Mouse (Mus musculus) kidney, adult 2 months (tissue): ENCODE measurements around the gene Ttc7b. TPM values are rescaled to one million over a fixed set of nuclear protein-coding genes. Genes with fewer than 3 reads are reported as not detected.

Experiments
- DNase-seq: peaks from one replicate; pipeline ENCODE4 v3.0.0; 2021
- H3K27ac ChIP-seq: fragments of 200-500 bp; 2 replicates; pipeline ENCODE4 v1.5.1; 2012; ENCODE audit warnings: low read depth, low read length, control low read depth, inconsistent platforms; ENCODE audit not compliant: insufficient read depth
- H3K27me3 ChIP-seq: fragments of 200-500 bp; replicated peaks from 2 replicates; pipeline ENCODE4 v1.6.1; 2012; ENCODE audit warnings: mild to moderate bottlenecking, moderate library complexity, low read length, inconsistent platforms; ENCODE audit not compliant: control insufficient read depth, insufficient read depth
- H3K36me3 ChIP-seq: fragments of 200-500 bp; 2 replicates; pipeline ENCODE4 v1.6.1; 2012; ENCODE audit warnings: mild to moderate bottlenecking, moderate library complexity, low read length, inconsistent platforms; ENCODE audit not compliant: control insufficient read depth, insufficient read depth
- H3K4me1 ChIP-seq: fragments of 200-500 bp; 2 replicates; pipeline ENCODE4 v1.6.1; 2011; ENCODE audit warnings: low read length; ENCODE audit not compliant: control insufficient read depth, insufficient read depth
- H3K4me3 ChIP-seq: fragments of 200-500 bp; 2 replicates; pipeline ENCODE4 v1.5.1; 2011; ENCODE audit warnings: mild to moderate bottlenecking, low read depth, low read length, control low read depth; ENCODE audit not compliant: insufficient read depth
- CTCF ChIP-seq: fragments of 200-500 bp; conservative IDR thresholded peaks from 2 replicates; pipeline ENCODE4 v1.5.1; 2011; ENCODE audit warnings: low read depth, mild to moderate bottlenecking, control low read depth, low read length, moderate library complexity, mixed read lengths; ENCODE audit not compliant: insufficient read depth, insufficient read length
- POLR2A ChIP-seq: fragments of 200-500 bp; IDR thresholded peaks from one replicate; pipeline ENCODE4 v1.6.1; 2011; ENCODE audit warnings: low read depth, low read length, control low read depth
- WGBS: fragments of 180-500 bp; shearing (Covaris S2); methylation state at CpG from one replicate; pipeline ENCODE4 v1.1.7; 2018; 5-methylcytosine and 5-hydroxymethylcytosine counted together
- polyA plus RNA-seq: library from polyadenylated mRNA; depleted of rRNA; stranded (reverse); fragments of >200 nt; gene quantifications from 2 replicates; pipeline ENCODE4 v1.2.3, GENCODE M21; 2012

Gene Ttc7b
- polyA plus RNA-seq, 1 experiment: 42.1 TPM

GRCm38 (mm10) chr12:100429414-100430114 is 91.1 kb downstream of the Ttc7b start:
- Histone ChIP-seq H3K4me3 (no peak overlapping the region), H3K27ac (no peak overlapping the region), H3K4me1 (0 out of 2 replicates have a peak, but pooled peaks cover 5% of the 10 kb centered on the region), H3K27me3 (no peaks in the 10 kb centered on the region), H3K36me3 (no peaks in the 10 kb centered on the region)
- DNase-seq: no peak
- 94% methylated on average over 6 of the region's 6 CpGs for WGBS
- TF ChIP-seq POLR2A (no peak), CTCF (no peak)

GRCm38 (mm10) chr12:100428183-100428582 is 92.4 kb downstream of the Ttc7b start:
- Histone ChIP-seq H3K4me3 (no peak overlapping the region), H3K27me3 (no peaks in the 10 kb centered on the region), H3K4me1 (0 out of 2 replicates have a peak, but pooled peaks cover 5% of the 10 kb centered on the region), H3K36me3 (no peaks in the 10 kb centered on the region), H3K27ac (no peak overlapping the region)
- no peak for DNase-seq
- TF ChIP-seq POLR2A: no peak
- TF ChIP-seq CTCF: no peak
- WGBS: 95% methylated on average over 4 of the region's 4 CpGs

DNA sequence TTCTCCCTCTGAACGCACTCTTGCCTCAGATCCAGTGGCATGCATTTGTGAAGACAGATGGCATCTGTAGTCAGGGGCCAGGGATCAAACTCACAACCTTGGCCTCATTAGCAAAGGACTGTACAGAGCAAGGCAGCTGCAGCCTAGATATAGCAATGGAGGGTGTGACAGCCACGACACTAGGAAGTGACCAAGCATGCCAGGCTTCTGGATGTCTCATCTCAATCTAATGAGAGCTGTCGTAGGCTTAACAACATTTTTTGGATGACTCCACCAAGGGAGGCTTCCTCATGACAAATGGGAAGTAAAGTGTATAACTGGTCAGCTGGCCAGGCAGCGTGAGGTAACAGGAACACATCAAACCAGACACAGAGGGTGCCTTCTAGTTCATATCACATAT is 94.4 kb downstream of the Ttc7b start:
- DNase-seq: no peak
- no peaks in the 10 kb centered on the region for H3K27me3 ChIP-seq
- WGBS: 52% methylated on average over 4 of the region's 4 CpGs
- H3K4me1 ChIP-seq: peaks cover 7% of the 10 kb centered on the region; the same call in 1 of the 2 replicates
- TF ChIP-seq POLR2A (no peak), CTCF (no peak)
- H3K27ac ChIP-seq: no peak overlapping the region
- no peak overlapping the region for H3K4me3 ChIP-seq
- H3K36me3 ChIP-seq: no peaks in the 10 kb centered on the region

- no peak overlapping the region for H3K4me3 ChIP-seq
- no peak for DNase-seq
- no peaks in the 10 kb centered on the region for H3K27me3 ChIP-seq
- H3K4me1 ChIP-seq: peaks cover 7% of the 10 kb centered on the region; the same call in 1 of the 2 replicates
- 92% methylated on average over 6 of the region's 6 CpGs for WGBS
- no peak overlapping the region for H3K27ac ChIP-seq
- TF ChIP-seq CTCF: no peak
- H3K36me3 ChIP-seq: no peaks in the 10 kb centered on the region
These were observed 95.6 kb downstream of the Ttc7b start for GRCm38 (mm10) chr12:100425028-100425427.

DNA sequence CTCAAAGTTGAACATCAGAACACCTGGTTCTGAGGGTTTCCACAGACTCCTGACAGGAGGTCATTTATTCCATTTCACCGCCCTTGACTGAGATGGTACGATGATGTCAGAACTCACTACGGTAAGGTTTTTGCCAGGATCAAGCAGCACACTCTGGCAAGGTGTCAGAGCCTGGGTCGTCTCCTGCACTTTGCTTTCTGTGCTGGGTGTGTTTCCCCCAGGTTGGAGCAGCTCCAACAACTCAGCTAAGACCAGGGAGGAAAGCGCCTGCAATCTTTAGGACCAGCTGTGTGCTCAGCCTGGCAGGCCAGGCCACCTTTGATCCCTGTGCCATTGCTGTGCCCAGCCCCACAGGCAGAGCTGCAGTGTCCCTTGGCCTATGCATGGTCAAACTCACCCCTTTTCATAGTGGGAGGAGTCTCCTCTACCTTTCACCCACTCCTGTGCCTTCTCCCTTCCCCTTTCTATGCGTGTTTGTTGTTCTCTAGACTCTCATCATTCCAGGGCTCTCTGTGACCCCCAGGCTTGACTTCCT is 98.3 kb downstream of the Ttc7b start:
- peak; percentile 92 for DNase-seq
- peaks cover 7% of the 10 kb centered on the region; the same call in 1 of the 2 replicates for H3K4me1 ChIP-seq
- no peaks in the 10 kb centered on the region for H3K27me3 ChIP-seq
- WGBS: 42% methylated on average over 6 of the region's 6 CpGs
- H3K36me3 ChIP-seq: no peaks in the 10 kb centered on the region; the same call in 1 of the 2 replicates
- TF ChIP-seq POLR2A (no peak), CTCF (no peak)
- H3K27ac ChIP-seq: no peak overlapping the region
- no peak overlapping the region for H3K4me3 ChIP-seq

- 72% methylated on average over 6 of the region's 6 CpGs for WGBS
- TF ChIP-seq POLR2A (no peak), CTCF (peak; percentile 30; the same call in 1 of the 2 replicates)
These were observed 99.1 kb downstream of the Ttc7b start for GRCm38 (mm10) chr12:100421538-100421937.

DNA sequence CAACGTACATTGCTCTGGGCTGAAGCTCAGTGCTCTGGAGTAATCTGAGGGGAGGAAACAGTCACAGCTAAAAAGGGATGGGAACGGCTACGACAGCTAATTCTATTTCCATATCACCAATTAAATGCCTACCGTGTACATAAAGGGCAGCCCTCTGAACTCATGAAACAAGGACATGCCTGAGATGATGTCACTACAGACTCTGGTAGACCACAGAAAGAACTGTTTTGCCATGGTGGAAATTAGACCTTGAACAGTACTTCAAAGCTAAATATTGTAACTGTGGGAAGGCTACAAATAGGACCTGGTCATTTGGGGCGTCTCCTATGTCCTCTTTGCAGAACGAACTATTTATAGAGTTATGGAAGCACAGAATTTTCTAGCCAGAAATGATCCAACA is 99.7 kb downstream of the Ttc7b start:
- no peak for TF ChIP-seq POLR2A
- TF ChIP-seq CTCF: no peak
- H3K36me3 ChIP-seq: no peaks in the 10 kb centered on the region; the same call in 1 of the 2 replicates
- peaks cover 7% of the 10 kb centered on the region; the same call in 1 of the 2 replicates for H3K4me1 ChIP-seq
- no peak overlapping the region for H3K27ac ChIP-seq
- no peaks in the 10 kb centered on the region for H3K27me3 ChIP-seq
- no peak overlapping the region for H3K4me3 ChIP-seq
- no peak for DNase-seq
- 87% methylated on average over 6 of the region's 6 CpGs for WGBS

More at GRCm38 (mm10) chr12:100421538-100421937, 99.1 kb downstream of the Ttc7b start:
- H3K4me3 ChIP-seq: no peak overlapping the region
- H3K27me3 ChIP-seq: no peaks in the 10 kb centered on the region
- H3K4me1 ChIP-seq: peaks cover 7% of the 10 kb centered on the region; the same call in 1 of the 2 replicates
- H3K27ac ChIP-seq: no peak overlapping the region
- no peaks in the 10 kb centered on the region; the same call in 1 of the 2 replicates for H3K36me3 ChIP-seq
- peak; percentile 37 for DNase-seq
